Mouse (Mus musculus) Muller cell, postnatal 12 days (primary cell): Measurements from ENCODE around the gene Iqsec1.

Experiments used
- DNase-seq: peaks from one replicate; pipeline ENCODE4 v3.0.0-alpha.2; 2015; ENCODE audit errors: inconsistent ontology term

The Iqsec1 gene

GRCm38 (mm10) chr6:90786589-90786988 is 201.9 kb downstream of the Iqsec1 start:
- DNase-seq: no peak

DNA sequence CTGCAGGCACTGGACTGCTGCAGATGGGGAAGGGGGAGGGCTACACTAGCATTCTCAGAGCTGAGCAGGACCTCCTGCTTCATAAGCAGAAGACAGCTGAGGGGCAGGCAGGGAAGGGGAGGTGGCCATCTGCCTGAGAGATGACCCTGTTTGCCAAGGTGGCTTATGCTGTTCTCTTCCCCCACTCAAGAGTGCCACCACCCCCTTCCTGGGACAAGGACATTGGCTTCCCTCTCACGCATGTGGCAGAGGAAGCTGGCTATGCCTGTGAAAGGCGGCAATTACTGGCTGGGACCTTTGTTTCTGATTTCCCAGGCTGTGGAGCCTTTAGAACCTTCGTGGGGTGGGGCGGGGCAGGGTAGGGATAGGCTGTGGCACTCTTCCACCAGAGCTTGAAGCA is 204.5 kb downstream of the Iqsec1 start:
- DNase-seq: no peak

DNA sequence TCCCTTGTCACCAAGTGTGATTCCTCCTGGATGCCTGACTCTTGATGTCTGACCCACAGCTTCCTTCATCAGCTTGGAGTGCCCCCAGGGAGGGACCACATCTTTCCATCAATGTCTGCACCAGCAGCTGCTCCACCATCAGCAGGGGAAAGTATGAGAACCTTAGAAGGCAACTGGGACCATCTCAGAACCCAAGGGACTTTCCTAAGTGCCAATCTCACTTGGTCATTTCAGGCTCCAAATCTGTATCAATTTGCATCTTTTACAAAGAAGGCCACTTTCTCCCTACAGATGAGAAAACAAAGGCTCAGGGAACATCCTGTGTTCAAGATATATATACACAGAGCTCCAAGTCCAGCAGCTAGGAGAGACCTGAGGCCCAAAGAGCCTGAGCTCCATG is 205.3 kb downstream of the Iqsec1 start:
- DNase-seq: no peak

DNA sequence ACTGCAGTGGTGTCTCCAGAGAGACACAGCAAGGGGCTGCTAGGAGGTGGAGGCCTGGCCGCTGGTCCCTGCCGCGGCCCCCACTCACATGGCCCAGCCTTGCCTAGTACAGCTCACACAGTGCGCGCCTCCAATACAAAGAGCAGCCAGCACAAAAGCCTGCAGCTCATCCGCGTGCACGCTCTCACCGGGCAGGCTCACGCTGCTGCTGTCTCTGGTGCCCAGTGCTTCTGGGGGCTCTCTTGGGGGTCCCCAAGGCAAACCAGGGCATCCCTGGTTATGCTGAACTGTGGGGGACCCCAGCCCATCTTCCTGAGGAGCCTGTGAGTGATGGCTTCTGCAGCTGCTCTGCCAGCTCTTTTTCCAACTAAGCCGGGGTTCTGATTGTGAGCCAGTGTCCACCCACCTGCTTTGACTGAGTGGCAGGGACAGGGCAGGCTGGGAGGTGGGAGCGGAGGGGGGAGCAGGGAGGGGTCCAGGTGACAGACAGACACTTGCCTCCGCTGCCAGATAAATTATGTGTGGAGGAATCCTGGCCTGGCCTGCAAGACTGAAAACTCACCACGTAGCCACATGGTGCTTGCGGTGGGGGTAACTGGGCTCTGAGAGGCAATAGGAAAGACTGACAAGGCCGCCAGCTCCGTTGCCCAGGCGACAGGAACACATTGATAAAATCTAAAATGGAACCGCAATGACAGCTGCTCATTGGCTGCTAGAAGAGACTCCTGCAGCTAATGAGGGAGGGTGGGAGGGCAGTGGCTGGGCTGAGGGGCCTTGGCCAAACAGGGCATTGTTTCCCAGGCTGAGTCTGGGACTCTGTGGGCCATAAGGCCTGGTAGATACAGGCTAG is 206.3 kb downstream of the Iqsec1 start:
- peak; percentile 77 for DNase-seq

DNA sequence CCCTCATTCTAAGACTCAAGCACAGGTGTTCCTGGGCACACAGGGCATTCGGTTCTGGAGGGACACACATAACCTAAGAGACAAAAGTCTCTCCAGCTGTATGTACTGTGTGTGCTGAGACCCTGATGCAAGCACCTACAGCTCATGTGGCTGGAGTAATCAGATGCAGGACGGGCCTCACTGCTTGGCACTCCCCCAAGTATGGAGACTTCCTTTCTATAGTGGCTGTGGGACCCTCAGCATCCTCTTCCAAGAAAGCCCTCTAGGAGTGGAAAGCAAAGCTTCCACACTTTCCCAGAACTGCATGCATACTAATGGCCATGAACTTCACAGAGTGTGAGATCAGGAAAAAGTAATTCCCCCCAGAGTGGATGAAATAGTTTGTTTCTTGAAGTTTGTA is 208.0 kb downstream of the Iqsec1 start:
- DNase-seq: no peak

- DNase-seq: peak; percentile 49
Observed at GRCm38 (mm10) chr6:90778841-90779240, 209.6 kb downstream of the Iqsec1 start.

DNA sequence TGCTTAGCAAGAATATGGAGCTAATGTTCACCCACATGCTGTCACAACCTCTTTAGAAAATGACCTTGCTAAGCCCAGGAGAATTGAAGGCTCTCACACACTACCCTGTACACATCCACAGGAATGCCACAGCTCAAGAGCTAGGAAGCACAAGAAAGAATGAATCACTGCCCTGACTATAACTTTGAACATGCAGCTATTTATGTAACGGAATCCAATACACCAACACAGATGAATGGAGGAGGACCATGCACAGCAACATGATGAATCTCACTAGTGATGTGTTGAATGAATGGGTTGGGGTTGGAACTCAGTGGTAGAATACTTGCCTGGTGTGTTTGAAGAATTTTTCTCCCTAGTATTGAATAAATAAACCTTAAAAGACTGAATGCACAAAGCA is 211.2 kb downstream of the Iqsec1 start:
- peak; percentile 53 for DNase-seq

- no peak for DNase-seq
Observed at GRCm38 (mm10) chr6:90775606-90776005, 212.9 kb downstream of the Iqsec1 start.

- peak; percentile 61 for DNase-seq
Observed at GRCm38 (mm10) chr6:90773811-90774233, 214.7 kb downstream of the Iqsec1 start.

DNA sequence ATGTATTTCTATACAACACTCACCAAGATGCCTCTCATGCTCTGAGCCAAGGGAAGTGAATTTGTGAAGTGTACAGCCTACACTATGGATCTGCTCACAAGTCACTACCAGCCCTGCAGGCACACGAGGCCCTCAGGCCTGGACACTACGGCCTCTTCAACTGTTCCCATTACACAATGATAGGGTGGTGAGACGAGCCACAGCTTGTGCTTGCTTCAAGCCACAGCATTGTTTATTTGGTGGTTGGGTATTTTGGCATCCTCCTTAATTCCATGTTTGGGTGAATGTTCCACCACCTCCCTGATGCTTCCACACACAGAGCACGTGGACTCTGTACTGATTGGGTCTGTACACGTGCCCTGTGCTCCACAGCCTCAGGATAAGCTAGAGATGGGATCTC is 216.4 kb downstream of the Iqsec1 start:
- no peak for DNase-seq

DNA sequence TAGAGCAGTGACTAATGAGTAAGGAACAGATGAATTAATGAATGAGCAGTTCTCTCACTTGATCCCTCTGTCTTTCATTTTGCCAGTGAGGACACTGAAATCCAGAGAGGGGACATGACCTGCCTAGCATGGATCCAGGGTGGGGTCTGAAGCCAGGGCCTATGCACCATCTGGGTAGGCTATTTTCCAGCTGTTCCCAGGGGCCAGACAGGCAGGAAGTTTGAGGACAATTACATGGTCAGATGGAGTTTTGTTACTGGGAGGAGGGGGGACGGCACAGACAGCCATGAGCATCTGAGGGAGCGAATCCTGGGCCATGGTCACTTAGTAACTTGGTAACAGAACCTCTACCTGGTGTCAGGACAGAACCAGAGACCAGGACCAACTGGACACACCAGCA is 220.0 kb downstream of the Iqsec1 start:
- DNase-seq: no peak

- DNase-seq: peak; percentile 30
Observed at GRCm38 (mm10) chr6:90767874-90768273, 220.6 kb downstream of the Iqsec1 start.

- DNase-seq: no peak
Observed at GRCm38 (mm10) chr6:90764753-90765152, 223.7 kb downstream of the Iqsec1 start.

DNA sequence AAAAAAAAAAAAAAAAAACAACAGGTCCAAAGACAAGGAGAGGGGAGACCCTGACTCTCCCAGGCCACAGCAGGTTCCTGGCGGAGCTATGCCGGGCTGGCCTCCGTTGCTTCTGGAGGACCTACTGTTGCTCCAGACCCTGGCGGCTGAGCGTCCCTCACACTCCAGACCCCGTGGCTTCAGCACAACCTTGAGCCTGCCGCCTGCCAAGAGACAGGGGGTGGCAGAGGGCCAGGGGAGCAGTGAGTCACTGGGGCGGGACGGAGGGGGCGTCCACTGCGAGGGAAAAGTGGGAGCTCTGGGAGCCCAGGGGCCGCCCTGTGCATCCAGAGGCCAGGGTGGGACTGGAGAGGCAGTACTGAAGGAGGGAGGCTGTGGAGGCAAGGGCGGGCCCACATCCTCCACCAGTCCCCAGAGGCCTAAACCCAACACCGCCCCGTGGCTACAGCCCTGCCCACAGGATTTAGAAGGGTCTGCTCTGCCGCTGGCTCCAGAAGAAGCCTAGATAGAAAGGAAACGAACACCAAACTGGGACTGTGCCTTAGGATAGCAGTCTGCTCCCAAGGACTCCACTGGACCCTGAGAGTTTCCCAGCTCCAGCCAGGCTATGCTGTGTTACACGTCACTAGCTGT is 224.4 kb downstream of the Iqsec1 start:
- DNase-seq: peak; percentile 96

DNA sequence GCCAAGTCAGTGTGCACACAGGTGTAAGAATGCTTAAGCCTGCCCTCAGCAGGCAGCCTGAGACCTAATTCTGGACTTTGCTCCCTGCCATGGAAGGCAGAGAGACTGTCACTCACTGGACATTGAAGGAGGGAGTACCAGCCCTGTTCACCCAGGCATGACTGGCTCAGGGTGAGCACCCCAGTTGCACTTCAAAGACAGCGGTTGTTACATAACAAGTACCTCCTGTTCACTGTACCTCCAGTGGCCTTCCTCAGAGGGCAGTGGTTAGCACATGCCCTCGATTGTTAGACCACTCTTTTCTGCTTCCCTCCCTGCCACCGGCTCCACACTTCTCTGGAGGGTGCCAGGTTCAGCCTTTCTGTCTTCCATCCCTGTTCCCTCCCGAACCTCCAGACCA is 225.2 kb downstream of the Iqsec1 start:
- DNase-seq: no peak

DNA sequence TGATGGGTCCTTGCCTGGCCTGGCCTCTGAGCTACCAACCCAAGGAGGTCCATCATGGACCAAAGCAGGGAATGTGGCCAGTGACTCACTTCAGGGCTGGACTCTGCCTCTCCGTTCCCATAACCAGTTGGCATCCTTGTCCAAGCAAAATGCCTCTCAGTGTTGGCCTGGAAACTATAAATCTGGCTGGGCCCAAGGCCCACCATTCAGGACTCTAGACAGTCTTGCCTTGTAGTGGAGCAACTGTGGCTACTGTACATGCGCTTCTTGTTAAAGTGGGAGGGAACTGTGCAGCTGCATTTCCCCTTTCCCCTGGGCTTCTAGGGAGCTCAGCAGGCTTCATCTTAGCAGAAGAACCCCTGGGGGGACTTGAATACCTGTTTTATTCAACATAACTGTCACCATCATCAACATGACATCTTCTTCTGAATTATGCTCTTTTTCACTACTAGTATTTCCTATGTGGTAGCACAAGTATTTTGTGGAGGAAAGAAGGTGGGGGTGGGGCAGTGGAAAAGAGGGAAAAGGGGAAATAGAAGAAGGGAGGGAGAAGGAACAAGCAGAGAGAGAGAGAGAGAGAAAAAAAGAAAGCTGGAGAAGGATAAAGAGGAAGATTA is 226.3 kb downstream of the Iqsec1 start:
- peak; percentile 71 for DNase-seq

GRCm38 (mm10) chr6:90761301-90762056 is 227.0 kb downstream of the Iqsec1 start:
- DNase-seq: no peak

GRCm38 (mm10) chr6:90760886-90761285 is 227.6 kb downstream of the Iqsec1 start:
- DNase-seq: no peak

- no peak for DNase-seq
Observed at GRCm38 (mm10) chr6:90759754-90760153, 228.7 kb downstream of the Iqsec1 start.

GRCm38 (mm10) chr6:90758155-90758554 is 230.3 kb downstream of the Iqsec1 start:
- no peak for DNase-seq

- DNase-seq: no peak
Observed at GRCm38 (mm10) chr6:90757427-90757883, 231.0 kb downstream of the Iqsec1 start.

GRCm38 (mm10) chr6:90756561-90756960 is 231.9 kb downstream of the Iqsec1 start:
- DNase-seq: no peak
